Mouse (Mus musculus) hindbrain, embryonic 10.5 days (tissue): ENCODE measurements around the gene Zfp558. TPM values are rescaled to one million over a fixed set of nuclear protein-coding genes. Genes with fewer than 3 reads are reported as not detected.
"Not testable (repeated sequence)": the region's sequence is repeated elsewhere in the genome, so short reads cannot be mapped to it uniquely, and the experiment has no call there.

ENCODE experiments used
- DNase-seq: peaks from one replicate; pipeline ENCODE4 v3.0.0-alpha.2; 2017; ENCODE audit warnings: low spot score
- H3K27ac ChIP-seq: fragments of 300-500 bp; sonication (generic); 2 replicates; pipeline ENCODE4 v1.5.1; 2016; ENCODE audit warnings: mild to moderate bottlenecking, moderate library complexity
- H3K27me3 ChIP-seq: fragments of 300-500 bp; sonication (generic); 2 replicates; pipeline ENCODE4 v1.6.1; 2016; ENCODE audit warnings: mild to moderate bottlenecking; ENCODE audit not compliant: poor library complexity, insufficient read depth, severe bottlenecking
- H3K36me3 ChIP-seq: fragments of 300-500 bp; sonication (generic); 2 replicates; pipeline ENCODE4 v1.6.1; 2016; ENCODE audit warnings: mild to moderate bottlenecking, moderate library complexity
- H3K4me1 ChIP-seq: fragments of 300-500 bp; sonication (generic); replicated peaks from 2 replicates; pipeline ENCODE4 v1.6.1; 2016; ENCODE audit warnings: mild to moderate bottlenecking
- H3K4me3 ChIP-seq: fragments of 300-500 bp; sonication (generic); 2 replicates; pipeline ENCODE4 v1.5.1; 2016; ENCODE audit warnings: mild to moderate bottlenecking, moderate library complexity
- H3K9me3 ChIP-seq: fragments of 300-500 bp; sonication (generic); 2 replicates; pipeline ENCODE4 v1.6.1; 2016; ENCODE audit warnings: mild to moderate bottlenecking, moderate library complexity
- WGBS: fragments of 180-500 bp; shearing (Covaris S2); methylation state at CpG from one replicate; pipeline ENCODE4 v1.1.7; 2016; 5-methylcytosine and 5-hydroxymethylcytosine counted together
- polyA plus RNA-seq: library from polyadenylated mRNA; unstranded; fragments of >200 nt; fragmentation: Nextera tagmentation; extraction: Ambion mirVana; gene quantifications from 2 replicates; pipeline ENCODE4 v1.2.1, GENCODE M21; 2016

Gene Zfp558
- 10.2 and 13.4 TPM in 2 replicates for polyA plus RNA-seq

DNA sequence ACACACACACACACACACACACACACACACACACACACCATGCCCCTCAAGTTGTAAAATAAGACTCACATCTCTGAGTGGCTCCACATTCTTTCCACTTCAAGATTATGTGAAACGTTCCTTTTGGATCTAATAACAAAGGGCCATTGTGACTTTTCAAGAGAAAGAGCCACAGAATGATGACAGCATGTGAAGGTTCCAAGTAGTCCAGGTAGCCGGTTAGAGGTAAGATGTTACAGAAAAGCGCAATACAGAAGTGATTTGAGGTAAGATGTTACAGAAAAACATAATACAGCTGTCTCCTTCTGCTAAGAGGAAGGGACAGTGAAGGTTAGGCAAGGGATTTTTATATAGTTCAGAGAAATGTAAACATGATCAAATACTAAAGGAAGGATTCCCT is at the start of gene Zfp558, which contains the start of gene Mbd3l1:
TSS of gene Zfp558 (minus strand) at position 101 of the 400 bp plus-strand sequence.
TSS of gene Mbd3l1 (plus strand) at position 192 of the 400 bp plus-strand sequence.
- Histone ChIP-seq H3K9me3 (no peaks in the 10 kb centered on the region), H3K36me3 (no peaks in the 10 kb centered on the region), H3K27me3 (no peaks in the 10 kb centered on the region), H3K27ac (no peak within 1 kb of the TSS), H3K4me3 (no peak within 1 kb of the TSS), H3K4me1 (0 out of 2 replicates have a peak, but pooled peaks cover under 1% of the 10 kb centered on the region)
- no peak for DNase-seq
- WGBS = 78% methylated on average over 3 of the region's 3 CpGs

- Histone ChIP-seq H3K27me3 (no peaks in the 10 kb centered on the region), H3K9me3 (no peaks in the 10 kb centered on the region), H3K4me1 (no peaks in the 10 kb centered on the region), H3K36me3 (no peaks in the 10 kb centered on the region), H3K4me3 (no peak overlapping the region), H3K27ac (no peak overlapping the region)
- 71% methylated on average over 2 of the region's 2 CpGs for WGBS
- DNase-seq = no peak
Measured at GRCm38 (mm10) chr9:18508098-18508497, 30.0 kb upstream of the Zfp558 start.

- DNase-seq = peak; percentile 88
- Histone ChIP-seq H3K36me3 (no peaks in the 10 kb centered on the region), H3K27ac (peak overlapping the region; percentile 90), H3K4me3 (peak overlapping the region; percentile 65), H3K9me3 (no peaks in the 10 kb centered on the region), H3K4me1 (peaks cover 7% of the 10 kb centered on the region), H3K27me3 (no peaks in the 10 kb centered on the region)
- WGBS = 5% methylated on average over 39 of the region's 39 CpGs
Measured at GRCm38 (mm10) chr9:18473324-18474128, 4.5 kb downstream of the Zfp558 start.

GRCm38 (mm10) chr9:18468005-18468404 is 10.1 kb downstream of the Zfp558 start:
- peaks cover 40% of the 10 kb centered on the region for H3K36me3 ChIP-seq
- WGBS = 88% methylated on average over 3 of the region's 3 CpGs

DNA sequence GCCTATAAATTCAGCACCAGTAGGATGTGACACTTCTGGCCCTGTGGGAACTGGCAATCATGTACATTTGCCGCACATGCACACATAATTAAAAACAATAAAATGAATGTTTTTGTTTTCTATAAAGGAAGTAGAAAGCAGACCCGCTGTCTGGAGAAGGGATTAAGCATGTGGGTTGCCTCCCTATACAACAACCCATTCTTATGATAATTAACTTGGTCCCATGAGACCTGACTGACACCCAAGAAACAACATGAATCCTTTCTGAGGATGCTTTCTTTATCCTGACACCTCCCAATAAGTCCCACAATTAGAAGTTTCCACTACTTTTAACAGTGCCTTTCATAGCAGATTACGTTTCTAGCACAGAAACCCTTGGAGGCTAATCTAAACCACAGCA is 10.7 kb downstream of the Zfp558 start:
- no peak for DNase-seq
- Histone ChIP-seq H3K9me3 (0 out of 2 replicates have a peak, but pooled peaks cover 6% of the 10 kb centered on the region), H3K36me3 (peaks cover 44% of the 10 kb centered on the region), H3K27me3 (no peaks in the 10 kb centered on the region), H3K27ac (no peak overlapping the region), H3K4me1 (no peaks in the 10 kb centered on the region), H3K4me3 (no peak overlapping the region)
- WGBS = 65% methylated on average over 3 of the region's 3 CpGs

More at GRCm38 (mm10) chr9:18468005-18468404, 10.1 kb downstream of the Zfp558 start:
- Histone ChIP-seq H3K27me3 (no peaks in the 10 kb centered on the region), H3K27ac (no peak overlapping the region), H3K4me1 (peaks cover 5% of the 10 kb centered on the region), H3K9me3 (0 out of 2 replicates have a peak, but pooled peaks cover 6% of the 10 kb centered on the region), H3K4me3 (no peak overlapping the region)
- no peak for DNase-seq

- Histone ChIP-seq H3K27ac (no peak overlapping the region), H3K4me1 (no peaks in the 10 kb centered on the region)
- WGBS = 90% methylated on average over 4 of the region's 4 CpGs
Measured at GRCm38 (mm10) chr9:18456520-18456919, 21.5 kb downstream of the Zfp558 start.

GRCm38 (mm10) chr9:18431687-18432086 is 46.4 kb downstream of the Zfp558 start:
- 90% methylated on average over 10 of the region's 10 CpGs for WGBS

More at GRCm38 (mm10) chr9:18456520-18456919, 21.5 kb downstream of the Zfp558 start:
- H3K4me3 ChIP-seq = no peak overlapping the region
- no peaks in the 10 kb centered on the region for H3K27me3 ChIP-seq
- DNase-seq = no peak
- peaks cover 59% of the 10 kb centered on the region for H3K36me3 ChIP-seq
- peaks cover 18% of the 10 kb centered on the region for H3K9me3 ChIP-seq

GRCm38 (mm10) chr9:18430354-18430753 is 47.7 kb downstream of the Zfp558 start, which contains the start of gene Mbd3l2:
TSS of gene Mbd3l2 (plus strand) at chr9:18430654.
- no peak for DNase-seq
- Histone ChIP-seq H3K9me3 (no peaks in the 10 kb centered on the region), H3K27ac (no peak within 1 kb of the TSS), H3K27me3 (no peaks in the 10 kb centered on the region), H3K4me1 (no peaks in the 10 kb centered on the region), H3K4me3 (no peak within 1 kb of the TSS), H3K36me3 (no peaks in the 10 kb centered on the region)

More at GRCm38 (mm10) chr9:18431687-18432086, 46.4 kb downstream of the Zfp558 start:
- no peaks in the 10 kb centered on the region for H3K4me1 ChIP-seq
- H3K36me3 ChIP-seq = no peaks in the 10 kb centered on the region
- DNase-seq = no peak
- no peak overlapping the region for H3K27ac ChIP-seq
- no peaks in the 10 kb centered on the region for H3K9me3 ChIP-seq
- H3K4me3 ChIP-seq = no peak overlapping the region
- H3K27me3 ChIP-seq = no peaks in the 10 kb centered on the region

GRCm38 (mm10) chr9:18412371-18412770 is 65.7 kb downstream of the Zfp558 start:
- not testable (repeated sequence) for H3K4me1 ChIP-seq, H3K27ac ChIP-seq, H3K4me3 ChIP-seq, H3K9me3 ChIP-seq, H3K36me3 ChIP-seq, H3K27me3 ChIP-seq, DNase-seq
- 84% methylated on average over 4 of the region's 4 CpGs for WGBS

Other genes with a start within 250 kb of the Zfp558 start
- 115 and 141 TPM in 2 replicates for gene Chordc1, start 186.1 kb downstream of the Zfp558 start, polyA plus RNA-seq
- 1.0 and 1.1 TPM in 2 replicates for gene Naalad2, start 75.3 kb downstream of the Zfp558 start, polyA plus RNA-seq
- gene Ubtfl1, start 73.8 kb downstream of the Zfp558 start, polyA plus RNA-seq = not detected in 2 replicates
- not detected in 2 replicates for gene Mbd3l2, start 47.6 kb downstream of the Zfp558 start, polyA plus RNA-seq
- not detected in 2 replicates for gene Mbd3l1, start 91 bp upstream of the Zfp558 start, polyA plus RNA-seq
- not detected in 2 replicates for gene Muc16, start 196.3 kb upstream of the Zfp558 start, polyA plus RNA-seq